Mouse (Mus musculus): ENCODE data around the gene Itgb2l.

DNA sequence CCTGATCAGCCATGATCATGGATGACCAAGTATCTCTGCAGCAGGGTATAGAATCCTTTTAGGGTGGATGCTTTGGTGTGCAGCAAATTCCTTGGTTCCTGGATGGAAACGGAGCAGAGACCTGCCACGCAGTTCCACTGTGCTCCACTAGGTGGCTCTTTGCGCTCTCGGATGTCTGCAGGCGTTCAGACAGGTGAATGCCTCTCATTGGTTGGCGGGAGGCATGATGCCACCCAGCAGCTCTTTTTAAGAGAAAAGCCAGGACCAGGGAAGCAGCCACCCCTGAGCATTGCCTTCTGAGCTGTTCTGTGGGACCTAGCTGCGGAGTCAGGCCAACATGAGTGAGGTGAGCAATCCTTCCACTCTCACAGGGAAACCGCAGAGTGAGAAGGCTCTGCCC lies 24.0 kb upstream of the Itgb2l start, which contains the start of gene Pcp4:
- peak; percentile 97 for TF ChIP-seq CTCF (IDR thresholded peaks at IDR 0.05; ENCODE audit: low read depth)
- no peak for TF ChIP-seq EP300 (optimal IDR thresholded peaks at IDR 0.05)

Measured in stomach, postnatal 0 days (tissue).